Mouse (Mus musculus): ENCODE results near the gene Panx2. TPM values are rescaled to one million over a fixed set of nuclear protein-coding genes. Genes with fewer than 3 reads are reported as not detected.
A peak's percentile ranks its signal among the peaks of the same experiment; 100 is the strongest.

The Panx2 gene
- polyA plus RNA-seq, 1 experiment from 2014 or later: not detected

- Histone ChIP-seq H3K36me3 (replicated peaks) (peaks cover 100% of the 10 kb centered on the region), H3K4me1 (replicated peaks) (no peaks in the 10 kb centered on the region), H3K27me3 (no peaks in the 10 kb centered on the region), H3K9ac (no peak overlapping the region), H3K4me3 (replicated peaks) (no peak overlapping the region), H3K27ac (replicated peaks) (no peak overlapping the region), H3K9me3 (replicated peaks) (no peaks in the 10 kb centered on the region), H3K4me2 (no peak overlapping the region)
- WGBS (ENCODE audit: insufficient replicate concordance): 81% methylated on average over 7 of the region's 7 CpGs
- no peak for ATAC-seq (ENCODE audit: insufficient read depth)
These were observed 39.1 kb downstream of the Panx2 start for GRCm38 (mm10) chr15:89098616-89099015.

DNA sequence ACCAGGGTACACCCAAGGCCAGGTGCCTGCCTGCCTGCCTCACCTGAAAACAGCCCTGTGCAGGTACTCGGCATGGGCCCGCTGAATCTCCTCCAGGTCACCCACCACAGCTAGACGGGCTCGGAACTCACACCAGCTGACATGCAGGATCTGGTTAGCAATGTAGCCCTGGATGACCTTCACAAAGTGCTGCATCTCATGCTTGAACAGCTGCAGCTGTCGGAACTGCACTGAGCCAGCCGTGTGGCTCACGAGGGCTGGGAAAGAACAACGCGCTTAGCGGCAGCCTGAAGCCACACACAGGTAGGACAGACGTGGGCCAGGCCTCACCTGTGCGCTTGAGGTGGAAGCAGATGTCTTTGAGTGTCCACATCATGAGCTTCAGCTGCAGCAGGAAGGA is 41.3 kb downstream of the Panx2 start:
- no peak overlapping the region for H3K9ac ChIP-seq
- H3K27me3 ChIP-seq: no peaks in the 10 kb centered on the region
- no peak overlapping the region for H3K4me3 ChIP-seq (replicated peaks)
- no peaks in the 10 kb centered on the region for H3K4me1 ChIP-seq (replicated peaks)
- 91% methylated on average over 12 of the region's 12 CpGs for WGBS (ENCODE audit: insufficient replicate concordance)
- ATAC-seq (ENCODE audit: insufficient read depth): no peak
- H3K9me3 ChIP-seq (replicated peaks): no peaks in the 10 kb centered on the region
- no peak overlapping the region for H3K27ac ChIP-seq (replicated peaks)
- H3K4me2 ChIP-seq: no peak overlapping the region
- H3K36me3 ChIP-seq (replicated peaks): peaks cover 100% of the 10 kb centered on the region

GRCm38 (mm10) chr15:89102646-89103045 is 43.1 kb downstream of the Panx2 start:
- Histone ChIP-seq H3K4me1 (replicated peaks) (no peaks in the 10 kb centered on the region), H3K9me3 (replicated peaks) (no peaks in the 10 kb centered on the region), H3K9ac (no peak overlapping the region), H3K27ac (replicated peaks) (no peak overlapping the region), H3K27me3 (no peaks in the 10 kb centered on the region), H3K4me2 (no peak overlapping the region), H3K36me3 (replicated peaks) (peaks cover 100% of the 10 kb centered on the region), H3K4me3 (replicated peaks) (no peak overlapping the region)
- 81% methylated on average over 5 of the region's 5 CpGs for WGBS (ENCODE audit: insufficient replicate concordance)
- ATAC-seq (ENCODE audit: insufficient read depth): no peak

DNA sequence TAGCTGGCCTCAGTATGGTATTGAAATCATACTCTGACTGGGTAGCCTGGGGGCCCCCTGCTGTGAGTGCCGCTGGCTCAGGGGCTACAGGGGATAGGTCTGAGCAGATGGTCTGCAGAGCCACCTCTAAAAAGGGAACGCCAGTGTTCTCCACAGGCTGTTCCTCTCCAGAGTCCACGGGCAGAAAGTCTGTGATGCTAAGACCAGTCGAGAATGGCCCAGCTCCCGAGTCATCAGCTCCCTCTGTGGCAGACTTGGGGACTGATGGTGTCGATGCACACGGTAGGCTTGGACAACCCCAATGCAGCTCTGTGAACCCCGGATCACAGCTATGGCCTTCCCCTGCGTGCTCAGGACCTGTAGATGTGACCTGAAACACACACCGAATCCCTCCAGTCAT is 44.4 kb downstream of the Panx2 start:
- Histone ChIP-seq H3K9ac (no peak overlapping the region), H3K27me3 (no peaks in the 10 kb centered on the region), H3K4me3 (replicated peaks) (no peak overlapping the region), H3K27ac (replicated peaks) (no peak overlapping the region), H3K4me1 (replicated peaks) (no peaks in the 10 kb centered on the region), H3K36me3 (replicated peaks) (peaks cover 100% of the 10 kb centered on the region), H3K9me3 (replicated peaks) (no peaks in the 10 kb centered on the region), H3K4me2 (no peak overlapping the region)
- 79% methylated on average over 10 of the region's 10 CpGs for WGBS (ENCODE audit: insufficient replicate concordance)
- no peak for ATAC-seq (ENCODE audit: insufficient read depth)

DNA sequence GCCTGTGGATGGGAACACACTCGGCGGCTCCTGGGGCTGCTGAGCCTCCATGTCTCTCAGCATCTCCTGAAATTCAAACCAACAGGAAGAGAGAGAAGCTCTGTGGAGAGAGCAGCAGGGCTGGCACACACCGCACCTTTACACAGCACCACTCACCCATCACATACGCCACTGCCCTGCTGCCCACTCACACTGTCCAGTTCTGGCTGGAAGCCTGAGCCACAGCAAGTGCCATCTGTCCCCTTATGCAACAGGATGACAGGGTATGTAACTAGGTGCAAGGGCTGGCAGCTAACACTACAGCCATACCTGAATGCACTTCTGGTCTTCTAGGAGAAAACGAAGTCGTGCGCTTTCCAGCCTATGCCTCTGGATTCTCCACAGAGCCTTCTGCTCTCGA is 44.9 kb downstream of the Panx2 start:
- no peak overlapping the region for H3K4me2 ChIP-seq
- no peak overlapping the region for H3K4me3 ChIP-seq (replicated peaks)
- no peaks in the 10 kb centered on the region for H3K9me3 ChIP-seq (replicated peaks)
- WGBS (ENCODE audit: insufficient replicate concordance): 90% methylated on average over 8 of the region's 8 CpGs
- ATAC-seq (ENCODE audit: insufficient read depth): no peak
- H3K27me3 ChIP-seq: no peaks in the 10 kb centered on the region
- peaks cover 100% of the 10 kb centered on the region for H3K36me3 ChIP-seq (replicated peaks)
- no peaks in the 10 kb centered on the region for H3K4me1 ChIP-seq (replicated peaks)
- H3K9ac ChIP-seq: no peak overlapping the region
- H3K27ac ChIP-seq (replicated peaks): no peak overlapping the region

GRCm38 (mm10) chr15:89106073-89106472 is 46.5 kb downstream of the Panx2 start:
- no peak overlapping the region for H3K4me2 ChIP-seq
- H3K9ac ChIP-seq: no peak overlapping the region
- H3K4me3 ChIP-seq (replicated peaks): no peak overlapping the region
- 86% methylated on average over 13 of the region's 13 CpGs for WGBS (ENCODE audit: insufficient replicate concordance)
- no peak overlapping the region for H3K27ac ChIP-seq (replicated peaks)
- H3K9me3 ChIP-seq (replicated peaks): no peaks in the 10 kb centered on the region
- no peaks in the 10 kb centered on the region for H3K4me1 ChIP-seq (replicated peaks)
- no peak for ATAC-seq (ENCODE audit: insufficient read depth)
- no peaks in the 10 kb centered on the region for H3K27me3 ChIP-seq
- peaks cover 100% of the 10 kb centered on the region for H3K36me3 ChIP-seq (replicated peaks)

GRCm38 (mm10) chr15:89106976-89107375 is 47.4 kb downstream of the Panx2 start:
- Histone ChIP-seq H3K9me3 (replicated peaks) (no peaks in the 10 kb centered on the region), H3K36me3 (replicated peaks) (peaks cover 100% of the 10 kb centered on the region), H3K27ac (replicated peaks) (no peak overlapping the region), H3K27me3 (no peaks in the 10 kb centered on the region), H3K4me3 (replicated peaks) (no peak overlapping the region), H3K4me1 (replicated peaks) (no peaks in the 10 kb centered on the region), H3K9ac (no peak overlapping the region), H3K4me2 (no peak overlapping the region)
- ATAC-seq (ENCODE audit: insufficient read depth): no peak
- 86% methylated on average over 1 of the region's 1 CpGs for WGBS (ENCODE audit: insufficient replicate concordance)

DNA sequence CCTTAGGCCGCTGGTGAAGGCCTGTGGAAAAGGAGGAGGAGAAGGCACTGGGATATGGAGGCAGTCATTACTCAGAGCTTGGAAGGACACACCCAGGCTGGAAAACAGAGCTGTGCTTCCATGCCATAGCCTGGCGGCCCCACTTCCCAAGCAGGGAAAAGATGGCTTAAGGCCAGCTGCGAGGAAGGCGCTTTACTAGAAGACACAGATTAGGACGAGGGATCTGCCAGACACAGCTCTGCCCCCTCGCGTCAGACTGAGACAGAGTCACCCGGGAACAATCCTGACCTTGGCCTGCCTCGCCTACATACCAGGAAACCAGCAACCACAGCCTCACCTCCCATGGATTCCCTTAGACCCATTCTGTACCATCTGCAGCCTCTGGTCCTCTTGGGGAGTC is 50.6 kb downstream of the Panx2 start:
- Histone ChIP-seq H3K4me3 (replicated peaks) (no peak overlapping the region), H3K9me3 (replicated peaks) (no peaks in the 10 kb centered on the region), H3K4me1 (replicated peaks) (no peaks in the 10 kb centered on the region), H3K27ac (replicated peaks) (no peak overlapping the region), H3K27me3 (no peaks in the 10 kb centered on the region), H3K36me3 (replicated peaks) (peaks cover 97% of the 10 kb centered on the region), H3K9ac (no peak overlapping the region), H3K4me2 (no peak overlapping the region)
- ATAC-seq (ENCODE audit: insufficient read depth): no peak
- WGBS (ENCODE audit: insufficient replicate concordance): 86% methylated on average over 9 of the region's 9 CpGs

DNA sequence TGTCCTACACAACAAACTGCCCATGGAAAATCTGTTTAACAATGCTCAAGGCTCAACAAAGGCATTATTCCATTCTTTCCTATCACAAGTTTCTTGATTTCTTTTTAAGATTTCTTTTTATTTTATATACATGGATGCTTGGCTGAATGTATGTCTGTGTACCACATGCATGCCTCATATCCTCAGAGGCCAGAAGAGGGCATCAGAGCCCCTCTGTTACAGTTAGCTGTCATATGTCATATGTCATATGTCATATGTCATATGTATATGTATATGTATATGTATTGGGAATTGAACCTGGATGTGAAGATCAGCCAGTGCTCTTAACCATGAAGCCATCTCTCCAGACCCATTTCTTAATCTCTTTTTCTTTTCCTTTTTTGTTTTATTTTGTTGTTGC is 58.5 kb downstream of the Panx2 start:
- H3K9me3 ChIP-seq (replicated peaks): no peaks in the 10 kb centered on the region
- H3K4me1 ChIP-seq (replicated peaks): peaks cover 33% of the 10 kb centered on the region
- H3K4me2 ChIP-seq: no peak overlapping the region
- H3K9ac ChIP-seq: no peak overlapping the region
- H3K27me3 ChIP-seq: no peaks in the 10 kb centered on the region
- H3K4me3 ChIP-seq (replicated peaks): no peak overlapping the region
- no peak for ATAC-seq (ENCODE audit: insufficient read depth)
- no peak overlapping the region for H3K27ac ChIP-seq (replicated peaks)
- peaks cover 69% of the 10 kb centered on the region for H3K36me3 ChIP-seq (replicated peaks)

- Histone ChIP-seq H3K27ac (replicated peaks) (peak within 1 kb of the TSS; percentile 79), H3K9me3 (replicated peaks) (no peaks in the 10 kb centered on the region), H3K4me1 (replicated peaks) (peaks cover 47% of the 10 kb centered on the region), H3K36me3 (replicated peaks) (peaks cover 31% of the 10 kb centered on the region), H3K4me2 (peak within 1 kb of the TSS; percentile 84), H3K4me3 (replicated peaks) (peak within 1 kb of the TSS; percentile 93), H3K27me3 (no peaks in the 10 kb centered on the region), H3K9ac (peak within 1 kb of the TSS; percentile 86)
- peak; percentile 84 for ATAC-seq (ENCODE audit: insufficient read depth)
- under 1% methylated on average over 47 of the region's 47 CpGs for WGBS (ENCODE audit: insufficient replicate concordance)
These were observed 63.3 kb downstream of the Panx2 start, which contains the start of gene Tubgcp6 for GRCm38 (mm10) chr15:89122649-89123366. Gene Tubgcp6, minus strand, starts transcription at chr15:89123112.
